Mouse (Mus musculus): ENCODE results near the gene Lbr. TPM values are rescaled to one million over a fixed set of nuclear protein-coding genes. Genes with fewer than 3 reads are reported as not detected.
"Not testable (repeated sequence)": the region's sequence is repeated elsewhere in the genome, so short reads cannot be mapped to it uniquely, and the experiment has no call there.

Gene Lbr
- polyA plus RNA-seq, 1 experiment from 2014 or later: 27.8 TPM

- H3K27me3 ChIP-seq (ENCODE audit: control insufficient read depth, insufficient read depth, low read depth, low read length): no peaks in the 10 kb centered on the region
- ATAC-seq: no peak
- 97% methylated on average over 7 of the region's 7 CpGs for WGBS
- H3K9me3 ChIP-seq (replicated peaks; ENCODE audit: control insufficient read depth, low read length, poor library complexity, severe bottlenecking): no peaks in the 10 kb centered on the region
- H3K4me3 ChIP-seq (ENCODE audit: low read depth, low read length): no peak overlapping the region
- peaks cover 44% of the 10 kb centered on the region for H3K36me3 ChIP-seq (ENCODE audit: control insufficient read depth, insufficient read depth, low read length)
- H3K27ac ChIP-seq (ENCODE audit: low read length): no peak overlapping the region
- no peaks in the 10 kb centered on the region for H3K4me1 ChIP-seq (ENCODE audit: control insufficient read depth, insufficient read depth, low read length)
- no peak overlapping the region for H3K9ac ChIP-seq (ENCODE audit: low read depth, low read length)
- H3K4me2 ChIP-seq (ENCODE audit: low read length): no peak overlapping the region
Observed at GRCm38 (mm10) chr1:181826716-181827115, 16.1 kb downstream of the Lbr start.

GRCm38 (mm10) chr1:181811481-181812223 is 31.2 kb downstream of the Lbr start:
- Histone ChIP-seq H3K36me3 (ENCODE audit: control insufficient read depth, insufficient read depth, low read length) (peaks cover 7% of the 10 kb centered on the region), H3K27ac (ENCODE audit: low read length) (no peak overlapping the region), H3K4me2 (ENCODE audit: low read length) (no peak overlapping the region), H3K9ac (ENCODE audit: low read depth, low read length) (no peak overlapping the region), H3K27me3 (ENCODE audit: control insufficient read depth, insufficient read depth, low read depth, low read length) (no peaks in the 10 kb centered on the region), H3K4me1 (ENCODE audit: control insufficient read depth, insufficient read depth, low read length) (no peaks in the 10 kb centered on the region), H3K9me3 (replicated peaks; ENCODE audit: control insufficient read depth, low read length, poor library complexity, severe bottlenecking) (no peaks in the 10 kb centered on the region), H3K4me3 (ENCODE audit: low read depth, low read length) (no peak overlapping the region)
- ATAC-seq: no peak
- WGBS: 92% methylated on average over 18 of the region's 18 CpGs

- no peak overlapping the region for H3K4me3 ChIP-seq (ENCODE audit: low read depth, low read length)
- H3K4me2 ChIP-seq (ENCODE audit: low read length): no peak overlapping the region
- no peak for ATAC-seq
- no peak overlapping the region for H3K27ac ChIP-seq (ENCODE audit: low read length)
- H3K9ac ChIP-seq (ENCODE audit: low read depth, low read length): no peak overlapping the region
- no peaks in the 10 kb centered on the region for H3K4me1 ChIP-seq (ENCODE audit: control insufficient read depth, insufficient read depth, low read length)
- 86% methylated on average over 4 of the region's 4 CpGs for WGBS
- no peaks in the 10 kb centered on the region for H3K27me3 ChIP-seq (ENCODE audit: control insufficient read depth, insufficient read depth, low read depth, low read length)
- no peaks in the 10 kb centered on the region for H3K9me3 ChIP-seq (replicated peaks; ENCODE audit: control insufficient read depth, low read length, poor library complexity, severe bottlenecking)
- H3K36me3 ChIP-seq (ENCODE audit: control insufficient read depth, insufficient read depth, low read length): no peaks in the 10 kb centered on the region
Observed at GRCm38 (mm10) chr1:181800667-181801066, 42.2 kb downstream of the Lbr start.

- H3K4me3 ChIP-seq (ENCODE audit: low read depth, low read length): no peak overlapping the region
- H3K36me3 ChIP-seq (ENCODE audit: control insufficient read depth, insufficient read depth, low read length): no peaks in the 10 kb centered on the region
- no peak overlapping the region for H3K4me2 ChIP-seq (ENCODE audit: low read length)
- no peak overlapping the region for H3K27ac ChIP-seq (ENCODE audit: low read length)
- no peaks in the 10 kb centered on the region for H3K27me3 ChIP-seq (ENCODE audit: control insufficient read depth, insufficient read depth, low read depth, low read length)
- ATAC-seq: no peak
- no peak overlapping the region for H3K9ac ChIP-seq (ENCODE audit: low read depth, low read length)
- no peaks in the 10 kb centered on the region for H3K9me3 ChIP-seq (replicated peaks; ENCODE audit: control insufficient read depth, low read length, poor library complexity, severe bottlenecking)
- H3K4me1 ChIP-seq (ENCODE audit: control insufficient read depth, insufficient read depth, low read length): no peaks in the 10 kb centered on the region
- WGBS: 91% methylated on average over 3 of the region's 3 CpGs
Observed at GRCm38 (mm10) chr1:181799911-181800310, 42.9 kb downstream of the Lbr start.

- ATAC-seq: no peak
- H3K4me2 ChIP-seq (ENCODE audit: low read length): no peak overlapping the region
- WGBS: 70% methylated on average over 2 of the region's 2 CpGs
Observed at GRCm38 (mm10) chr1:181793541-181793940, 49.3 kb downstream of the Lbr start.

GRCm38 (mm10) chr1:181789952-181790351 is 52.9 kb downstream of the Lbr start:
- WGBS: 51% methylated on average over 6 of the region's 6 CpGs

More at GRCm38 (mm10) chr1:181793541-181793940, 49.3 kb downstream of the Lbr start:
- no peaks in the 10 kb centered on the region for H3K27me3 ChIP-seq (ENCODE audit: control insufficient read depth, insufficient read depth, low read depth, low read length)
- H3K27ac ChIP-seq (ENCODE audit: low read length): no peak overlapping the region
- no peaks in the 10 kb centered on the region for H3K36me3 ChIP-seq (ENCODE audit: control insufficient read depth, insufficient read depth, low read length)
- H3K4me3 ChIP-seq (ENCODE audit: low read depth, low read length): no peak overlapping the region
- no peaks in the 10 kb centered on the region for H3K4me1 ChIP-seq (ENCODE audit: control insufficient read depth, insufficient read depth, low read length)
- no peak overlapping the region for H3K9ac ChIP-seq (ENCODE audit: low read depth, low read length)
- H3K9me3 ChIP-seq (replicated peaks; ENCODE audit: control insufficient read depth, low read length, poor library complexity, severe bottlenecking): no peaks in the 10 kb centered on the region

GRCm38 (mm10) chr1:181782600-181782999 is 60.2 kb downstream of the Lbr start:
- not testable (repeated sequence) for H3K9me3 ChIP-seq (replicated peaks; ENCODE audit: control insufficient read depth, low read length, poor library complexity, severe bottlenecking); H3K9ac ChIP-seq (ENCODE audit: low read depth, low read length); ATAC-seq; H3K4me1 ChIP-seq (ENCODE audit: control insufficient read depth, insufficient read depth, low read length); H3K4me3 ChIP-seq (ENCODE audit: low read depth, low read length); H3K36me3 ChIP-seq (ENCODE audit: control insufficient read depth, insufficient read depth, low read length); H3K4me2 ChIP-seq (ENCODE audit: low read length); H3K27ac ChIP-seq (ENCODE audit: low read length); H3K27me3 ChIP-seq (ENCODE audit: control insufficient read depth, insufficient read depth, low read depth, low read length)
- 96% methylated on average over 11 of the region's 11 CpGs for WGBS

More at GRCm38 (mm10) chr1:181789952-181790351, 52.9 kb downstream of the Lbr start:
- Histone ChIP-seq H3K27ac (ENCODE audit: low read length) (no peak overlapping the region), H3K27me3 (ENCODE audit: control insufficient read depth, insufficient read depth, low read depth, low read length) (no peaks in the 10 kb centered on the region), H3K9me3 (replicated peaks; ENCODE audit: control insufficient read depth, low read length, poor library complexity, severe bottlenecking) (no peaks in the 10 kb centered on the region), H3K36me3 (ENCODE audit: control insufficient read depth, insufficient read depth, low read length) (no peaks in the 10 kb centered on the region), H3K4me1 (ENCODE audit: control insufficient read depth, insufficient read depth, low read length) (no peaks in the 10 kb centered on the region), H3K4me3 (ENCODE audit: low read depth, low read length) (no peak overlapping the region), H3K9ac (ENCODE audit: low read depth, low read length) (no peak overlapping the region), H3K4me2 (ENCODE audit: low read length) (no peak overlapping the region)
- no peak for ATAC-seq

- H3K27ac ChIP-seq (ENCODE audit: low read length): no peak overlapping the region
- H3K36me3 ChIP-seq (ENCODE audit: control insufficient read depth, insufficient read depth, low read length): no peaks in the 10 kb centered on the region
- no peaks in the 10 kb centered on the region for H3K27me3 ChIP-seq (ENCODE audit: control insufficient read depth, insufficient read depth, low read depth, low read length)
- H3K9ac ChIP-seq (ENCODE audit: low read depth, low read length): no peak overlapping the region
- H3K4me1 ChIP-seq (ENCODE audit: control insufficient read depth, insufficient read depth, low read length): no peaks in the 10 kb centered on the region
- H3K4me2 ChIP-seq (ENCODE audit: low read length): no peak overlapping the region
- H3K4me3 ChIP-seq (ENCODE audit: low read depth, low read length): no peak overlapping the region
- ATAC-seq: no peak
- 56% methylated on average over 1 of the region's 1 CpGs for WGBS
- H3K9me3 ChIP-seq (replicated peaks; ENCODE audit: control insufficient read depth, low read length, poor library complexity, severe bottlenecking): no peaks in the 10 kb centered on the region
Observed at GRCm38 (mm10) chr1:181776541-181776940, 66.3 kb downstream of the Lbr start.

- 96% methylated on average over 3 of the region's 3 CpGs for WGBS
- Histone ChIP-seq H3K4me2 (ENCODE audit: low read length) (no peak overlapping the region), H3K27ac (ENCODE audit: low read length) (no peak overlapping the region), H3K27me3 (ENCODE audit: control insufficient read depth, insufficient read depth, low read depth, low read length) (no peaks in the 10 kb centered on the region), H3K4me3 (ENCODE audit: low read depth, low read length) (no peak overlapping the region), H3K9me3 (replicated peaks; ENCODE audit: control insufficient read depth, low read length, poor library complexity, severe bottlenecking) (no peaks in the 10 kb centered on the region), H3K4me1 (ENCODE audit: control insufficient read depth, insufficient read depth, low read length) (no peaks in the 10 kb centered on the region), H3K36me3 (ENCODE audit: control insufficient read depth, insufficient read depth, low read length) (no peaks in the 10 kb centered on the region), H3K9ac (ENCODE audit: low read depth, low read length) (no peak overlapping the region)
- no peak for ATAC-seq
Observed at GRCm38 (mm10) chr1:181771871-181772270, 71.0 kb downstream of the Lbr start.

All from midbrain, embryonic 16.5 days (tissue).